Mouse (Mus musculus) small intestine, adult 2 months (tissue): ENCODE measurements at regions not wholly inside any gene's neighbourhood (a gene's known extent, or its start where the extent isn't known, plus 50 kb on each side); places are given as distances from the start of the nearest gene placed in this dataset.

Source experiments
- CTCF ChIP-seq: fragments of 200-500 bp; IDR thresholded peaks from 2 replicates; pipeline ENCODE4 v1.5.1; 2012; ENCODE audit warnings: low read depth, mild to moderate bottlenecking, control low read depth, inconsistent platforms, low read length, moderate library complexity, mixed read lengths; ENCODE audit not compliant: insufficient replicate concordance, insufficient read length; ENCODE audit errors: extremely low read depth
- POLR2A ChIP-seq: fragments of 200-500 bp; IDR thresholded peaks from 2 replicates; pipeline ENCODE4 v1.6.1; 2012; ENCODE audit warnings: low read depth, mild to moderate bottlenecking, control low read depth, inconsistent platforms, low read length, moderate library complexity

- TF ChIP-seq CTCF (no peak), POLR2A (no peak)
Measured at GRCm38 (mm10) chr15:96844290-96844689, 144.8 kb upstream of the Slc38a2 start.
